Mouse (Mus musculus): ENCODE measurements around the gene Crebbp. TPM values are rescaled to one million over a fixed set of nuclear protein-coding genes. Genes with fewer than 3 reads are reported as not detected.

The Crebbp gene
- polyA plus RNA-seq, 1 experiment = 42.5 TPM

DNA sequence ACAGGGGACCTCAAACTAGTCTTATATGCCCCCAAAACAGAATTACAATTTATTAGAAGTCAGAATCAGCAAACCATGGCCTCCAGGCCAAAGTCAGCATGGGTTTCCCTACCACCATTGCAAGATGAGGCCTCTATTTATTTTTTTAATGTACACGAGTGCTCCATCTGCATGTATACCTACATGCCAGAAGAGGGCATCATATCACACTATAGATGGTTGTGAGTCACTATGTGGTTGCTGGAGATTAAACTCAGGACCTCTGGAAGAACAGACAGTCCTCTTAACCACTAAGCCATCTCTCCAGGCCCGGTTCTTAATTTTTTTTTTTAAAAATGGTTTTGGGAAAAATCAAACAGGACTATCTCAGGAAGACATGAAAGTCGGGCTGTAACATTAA, 160.0 kb downstream of the Crebbp start:
- TF ChIP-seq POLR2A (IDR thresholded peaks at IDR 0.05; ENCODE audit: borderline replicate concordance, control insufficient read depth, low read depth, low read length) (no peak), CTCF (IDR thresholded peaks at IDR 0.05; ENCODE audit: control insufficient read depth, insufficient read depth, low read length) (no peak)
- Histone ChIP-seq H3K4me3 (replicated peaks; ENCODE audit: control insufficient read depth, low read depth, low read length) (no peak overlapping the region), H3K4me1 (ENCODE audit: control insufficient read depth, insufficient read depth, low read length) (no peaks in the 10 kb centered on the region), H3K27ac (ENCODE audit: control insufficient read depth, insufficient read depth, low read depth, low read length, poor library complexity) (no peak overlapping the region)
- 78% methylated on average over 3 of the region's 3 CpGs for WGBS

DNA sequence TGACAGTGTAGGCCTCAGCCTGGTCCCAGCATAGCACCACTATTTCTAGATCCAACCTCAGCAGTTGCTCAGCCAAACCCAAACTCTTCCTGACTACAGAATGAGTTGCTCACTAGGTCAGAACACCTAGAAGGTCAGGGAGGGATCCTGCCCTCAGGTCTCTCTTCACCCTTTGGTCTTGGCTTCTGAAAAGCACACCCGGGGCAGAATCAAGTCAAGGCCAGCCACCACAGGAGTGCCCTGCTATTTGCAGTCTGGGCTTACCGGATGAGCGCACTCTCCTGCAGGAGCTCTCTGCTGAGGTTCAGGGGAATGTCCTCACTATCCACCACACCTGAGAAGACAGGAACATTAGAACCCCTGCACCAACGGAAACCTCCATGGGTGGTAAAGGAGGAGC, 161.2 kb downstream of the Crebbp start:
- no peak for TF ChIP-seq POLR2A (IDR thresholded peaks at IDR 0.05; ENCODE audit: borderline replicate concordance, control insufficient read depth, low read depth, low read length)
- no peak for TF ChIP-seq CTCF (IDR thresholded peaks at IDR 0.05; ENCODE audit: control insufficient read depth, insufficient read depth, low read length)
- WGBS = 91% methylated on average over 4 of the region's 4 CpGs
- Histone ChIP-seq H3K4me3 (replicated peaks; ENCODE audit: control insufficient read depth, low read depth, low read length) (no peak overlapping the region), H3K4me1 (ENCODE audit: control insufficient read depth, insufficient read depth, low read length) (no peaks in the 10 kb centered on the region), H3K27ac (ENCODE audit: control insufficient read depth, insufficient read depth, low read depth, low read length, poor library complexity) (no peak overlapping the region)

DNA sequence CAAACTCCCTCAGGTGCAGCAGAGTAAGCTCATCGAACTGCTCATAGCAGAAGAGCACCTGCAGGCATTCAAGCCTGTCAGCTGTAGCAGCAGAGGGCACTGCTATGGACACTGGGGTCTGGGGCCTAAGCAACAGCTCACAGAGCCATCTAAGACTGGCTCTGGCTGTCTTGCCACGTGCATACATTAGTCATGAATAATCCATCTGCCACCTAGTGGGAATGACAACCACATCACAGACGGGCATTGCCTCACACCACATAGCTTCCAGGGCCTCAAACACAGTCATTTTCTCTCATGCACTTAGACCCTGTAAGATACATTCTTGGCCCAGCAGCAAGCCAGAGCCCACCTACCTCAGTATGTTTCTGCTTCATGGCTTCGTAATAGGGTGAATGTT, 168.3 kb downstream of the Crebbp start:
- Histone ChIP-seq H3K4me1 (ENCODE audit: control insufficient read depth, insufficient read depth, low read length) (no peaks in the 10 kb centered on the region), H3K4me3 (replicated peaks; ENCODE audit: control insufficient read depth, low read depth, low read length) (no peak overlapping the region), H3K27ac (ENCODE audit: control insufficient read depth, insufficient read depth, low read depth, low read length, poor library complexity) (no peak overlapping the region)
- TF ChIP-seq CTCF (IDR thresholded peaks at IDR 0.05; ENCODE audit: control insufficient read depth, insufficient read depth, low read length) (no peak), POLR2A (IDR thresholded peaks at IDR 0.05; ENCODE audit: borderline replicate concordance, control insufficient read depth, low read depth, low read length) (no peak)
- WGBS = 79% methylated on average over 4 of the region's 4 CpGs

DNA sequence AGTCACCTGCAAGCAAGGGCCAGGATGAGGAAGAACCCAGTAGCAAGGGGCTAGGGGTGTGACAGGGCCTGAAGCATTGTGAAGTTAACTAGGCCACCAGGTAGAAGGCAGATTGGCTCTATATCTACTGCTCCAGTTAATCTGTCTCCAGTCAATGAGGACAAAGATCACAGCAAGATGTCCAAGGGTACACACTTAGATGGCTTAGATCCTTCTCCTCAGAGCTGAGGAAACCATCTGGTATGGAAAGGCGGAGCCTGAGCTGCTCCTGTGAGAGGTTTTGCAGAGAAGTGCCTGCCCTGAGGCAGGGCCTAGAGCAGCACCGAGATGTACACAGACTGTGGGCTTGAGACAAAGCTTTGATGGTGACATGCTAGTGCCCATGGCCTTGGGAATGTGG, 169.7 kb downstream of the Crebbp start:
- Histone ChIP-seq H3K4me3 (replicated peaks; ENCODE audit: control insufficient read depth, low read depth, low read length) (no peak overlapping the region), H3K4me1 (ENCODE audit: control insufficient read depth, insufficient read depth, low read length) (no peaks in the 10 kb centered on the region), H3K27ac (ENCODE audit: control insufficient read depth, insufficient read depth, low read depth, low read length, poor library complexity) (no peak overlapping the region)
- TF ChIP-seq POLR2A (IDR thresholded peaks at IDR 0.05; ENCODE audit: borderline replicate concordance, control insufficient read depth, low read depth, low read length) = no peak
- TF ChIP-seq CTCF (IDR thresholded peaks at IDR 0.05; ENCODE audit: control insufficient read depth, insufficient read depth, low read length) = no peak
- 89% methylated on average over 2 of the region's 2 CpGs for whole genome bisulfite sequencing

DNA sequence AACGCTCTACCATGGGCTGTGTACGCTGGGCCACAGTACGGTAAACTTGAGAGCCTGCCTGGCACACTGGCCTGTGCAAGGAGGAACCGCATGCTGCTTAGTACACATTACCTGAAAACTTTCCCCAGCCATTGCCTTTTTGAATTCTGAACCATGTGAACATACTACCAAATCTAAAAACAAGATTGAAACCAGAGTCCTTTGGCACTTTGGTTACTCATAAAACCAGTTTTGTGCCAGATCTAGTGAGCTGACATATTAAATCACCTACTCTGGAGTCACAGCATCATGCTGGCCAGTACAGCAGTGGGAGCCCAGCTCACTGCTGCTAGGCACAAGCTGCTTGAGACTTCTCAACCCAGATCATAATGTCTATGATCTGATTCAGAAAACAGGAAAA, 172.2 kb downstream of the Crebbp start:
- TF ChIP-seq CTCF (IDR thresholded peaks at IDR 0.05; ENCODE audit: control insufficient read depth, insufficient read depth, low read length) (no peak), POLR2A (IDR thresholded peaks at IDR 0.05; ENCODE audit: borderline replicate concordance, control insufficient read depth, low read depth, low read length) (no peak)
- no peaks in the 10 kb centered on the region for H3K4me1 ChIP-seq (ENCODE audit: control insufficient read depth, insufficient read depth, low read length)
- WGBS = 89% methylated on average over 4 of the region's 4 CpGs
- no peak overlapping the region for H3K27ac ChIP-seq (ENCODE audit: control insufficient read depth, insufficient read depth, low read depth, low read length, poor library complexity)
- no peak overlapping the region for H3K4me3 ChIP-seq (replicated peaks; ENCODE audit: control insufficient read depth, low read depth, low read length)

DNA sequence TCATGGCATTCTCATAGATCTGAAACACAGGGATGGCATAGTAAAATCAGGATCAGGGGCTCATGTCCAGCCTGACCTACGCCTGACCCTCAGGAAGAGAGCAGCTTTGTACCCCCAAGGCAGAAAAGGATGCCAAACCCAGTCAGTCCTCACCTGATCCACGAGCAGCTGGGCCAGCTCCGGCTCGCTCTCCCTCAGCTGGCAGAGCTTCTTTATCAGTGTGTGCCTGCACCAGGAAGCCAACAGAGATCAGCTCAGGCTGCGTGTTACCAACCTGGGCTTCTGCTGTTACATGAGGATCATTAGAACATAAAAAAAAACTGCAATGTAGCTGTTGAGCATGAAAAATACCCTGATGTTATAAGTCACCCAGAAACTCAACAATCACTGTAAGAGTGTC, 173.6 kb downstream of the Crebbp start:
- H3K27ac ChIP-seq (ENCODE audit: control insufficient read depth, insufficient read depth, low read depth, low read length, poor library complexity) = no peak overlapping the region
- 85% methylated on average over 5 of the region's 5 CpGs for WGBS
- H3K4me1 ChIP-seq (ENCODE audit: control insufficient read depth, insufficient read depth, low read length) = no peaks in the 10 kb centered on the region
- H3K4me3 ChIP-seq (replicated peaks; ENCODE audit: control insufficient read depth, low read depth, low read length) = no peak overlapping the region
- no peak for TF ChIP-seq POLR2A (IDR thresholded peaks at IDR 0.05; ENCODE audit: borderline replicate concordance, control insufficient read depth, low read depth, low read length)

DNA sequence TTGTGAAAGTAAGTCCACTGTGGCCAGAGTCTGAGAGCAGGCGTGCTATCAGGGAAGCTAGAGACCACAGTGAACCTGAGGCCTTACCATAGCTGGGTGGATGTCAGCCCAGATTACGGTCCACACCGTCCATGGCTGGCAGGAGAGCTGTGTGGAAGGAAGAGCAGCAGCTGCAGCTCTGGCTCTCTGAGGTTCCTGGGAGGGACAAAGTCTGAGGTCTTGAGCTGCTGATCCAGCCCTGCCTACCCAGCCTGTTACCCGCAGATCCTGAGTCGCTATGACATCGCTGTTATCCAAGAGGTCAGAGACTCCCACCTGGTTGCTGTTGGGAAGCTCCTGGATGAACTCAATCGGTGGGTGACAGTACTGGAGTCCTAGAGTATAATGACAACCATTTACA, 176.1 kb downstream of the Crebbp start:
- no peak overlapping the region for H3K27ac ChIP-seq (ENCODE audit: control insufficient read depth, insufficient read depth, low read depth, low read length, poor library complexity)
- 91% methylated on average over 7 of the region's 7 CpGs for WGBS
- TF ChIP-seq CTCF (IDR thresholded peaks at IDR 0.05; ENCODE audit: control insufficient read depth, insufficient read depth, low read length) (no peak), POLR2A (IDR thresholded peaks at IDR 0.05; ENCODE audit: borderline replicate concordance, control insufficient read depth, low read depth, low read length) (no peak)
- H3K4me1 ChIP-seq (ENCODE audit: control insufficient read depth, insufficient read depth, low read length) = no peaks in the 10 kb centered on the region; the same call in 1 of the 2 replicates
- no peak overlapping the region for H3K4me3 ChIP-seq (replicated peaks; ENCODE audit: control insufficient read depth, low read depth, low read length)

DNA sequence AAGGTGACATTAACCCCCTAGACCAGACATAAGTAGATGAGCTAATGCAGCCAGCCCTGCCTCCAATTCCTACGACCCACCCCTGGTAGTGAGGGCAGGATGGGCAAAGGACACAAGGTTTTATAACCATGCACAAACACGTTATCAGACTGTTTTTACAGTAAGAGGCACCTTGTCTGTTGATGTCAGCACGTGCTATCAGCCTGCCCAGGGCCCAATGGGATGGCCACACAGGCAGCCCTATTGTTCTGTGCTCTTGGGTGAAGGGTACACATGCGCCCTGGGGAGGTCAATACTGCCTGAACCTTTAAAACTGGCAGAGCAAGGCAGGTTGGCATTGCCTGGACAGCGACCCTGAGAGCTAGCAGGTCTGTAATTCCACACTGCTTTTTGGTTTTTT, 177.0 kb downstream of the Crebbp start, which contains the start of gene Dnase1:
TSS of gene Dnase1 (plus strand) at position 136 of the 400 bp plus-strand sequence.
- WGBS = 75% methylated on average over 5 of the region's 5 CpGs
- no peak for TF ChIP-seq CTCF (IDR thresholded peaks at IDR 0.05; ENCODE audit: control insufficient read depth, insufficient read depth, low read length)
- TF ChIP-seq POLR2A (IDR thresholded peaks at IDR 0.05; ENCODE audit: borderline replicate concordance, control insufficient read depth, low read depth, low read length) = no peak
- Histone ChIP-seq H3K4me1 (ENCODE audit: control insufficient read depth, insufficient read depth, low read length) (no peaks in the 10 kb centered on the region; the same call in 1 of the 2 replicates), H3K4me3 (replicated peaks; ENCODE audit: control insufficient read depth, low read depth, low read length) (no peak within 1 kb of the TSS), H3K27ac (ENCODE audit: control insufficient read depth, insufficient read depth, low read depth, low read length, poor library complexity) (no peak within 1 kb of the TSS)

DNA sequence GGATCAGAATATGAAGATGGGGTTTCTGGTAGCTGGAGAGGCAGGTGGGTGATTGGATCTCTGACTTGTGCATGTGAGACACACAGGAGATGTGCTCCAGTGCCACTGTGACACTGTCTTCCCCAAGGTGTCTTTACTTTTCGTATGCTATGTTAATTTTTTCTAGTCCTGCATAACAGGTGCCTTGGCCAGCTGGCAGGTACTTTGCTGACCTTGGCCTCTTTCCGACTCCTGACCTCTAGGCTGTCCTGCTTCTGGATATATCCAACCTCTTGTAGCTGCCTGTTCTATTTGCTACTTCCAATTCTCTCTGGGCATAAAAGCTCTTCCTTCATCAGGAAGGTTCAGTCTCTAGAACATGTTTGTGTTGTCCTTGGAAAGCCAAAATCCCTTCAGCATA, 178.2 kb downstream of the Crebbp start:
- no peak for TF ChIP-seq POLR2A (IDR thresholded peaks at IDR 0.05; ENCODE audit: borderline replicate concordance, control insufficient read depth, low read depth, low read length)
- no peak for TF ChIP-seq CTCF (IDR thresholded peaks at IDR 0.05; ENCODE audit: control insufficient read depth, insufficient read depth, low read length)
- H3K4me1 ChIP-seq (ENCODE audit: control insufficient read depth, insufficient read depth, low read length) = no peaks in the 10 kb centered on the region; the same call in 1 of the 2 replicates
- no peak overlapping the region for H3K4me3 ChIP-seq (replicated peaks; ENCODE audit: control insufficient read depth, low read depth, low read length)
- WGBS = 82% methylated on average over 2 of the region's 2 CpGs
- no peak overlapping the region for H3K27ac ChIP-seq (ENCODE audit: control insufficient read depth, insufficient read depth, low read depth, low read length, poor library complexity)
